Mouse (Mus musculus) left cerebral cortex, adult 2 months (tissue): ENCODE results near the gene Pih1d1. TPM values are rescaled to one million over a fixed set of nuclear protein-coding genes. Genes with fewer than 3 reads are reported as not detected.
"Not testable (repeated sequence)": the region's sequence is repeated elsewhere in the genome, so short reads cannot be mapped to it uniquely, and the experiment has no call there.

Experiments used
- DNase-seq, 2 experiments: peaks; one replicate each; pipeline ENCODE4 v3.0.0; 2021 to 2022; ENCODE audit warnings: low spot score in 2 of 2, mixed read lengths in 1 of 2; ENCODE audit errors: extremely low spot score in 1 of 2
- H3K27ac ChIP-seq: fragments of 200-600 bp; 2 replicates; pipeline ENCODE4 v1.8.1; 2022
- H3K4me3 ChIP-seq: fragments of 200-600 bp; 2 replicates; pipeline ENCODE4 v1.8.1; 2022
- CTCF ChIP-seq: fragments of 200-600 bp; IDR thresholded peaks from 2 replicates; pipeline ENCODE4 v1.8.1; 2022; ENCODE audit warnings: antibody characterized with exemption, mild to moderate bottlenecking, moderate library complexity
- intact Hi-C: fragments of 180-260 bp; cut with DNase I; formaldehyde crosslinking; loops from one replicate; pipeline ENCODE4 v1.15.1; 2025
- total RNA-seq, 2 experiments: library from RNA; stranded (reverse); gene quantifications; 2 replicates each; pipeline ENCODE4 v1.2.3; 2021

The Pih1d1 gene
- total RNA-seq, 2 experiments from 2014 or later = 47.6 to 48.4 TPM

DNA sequence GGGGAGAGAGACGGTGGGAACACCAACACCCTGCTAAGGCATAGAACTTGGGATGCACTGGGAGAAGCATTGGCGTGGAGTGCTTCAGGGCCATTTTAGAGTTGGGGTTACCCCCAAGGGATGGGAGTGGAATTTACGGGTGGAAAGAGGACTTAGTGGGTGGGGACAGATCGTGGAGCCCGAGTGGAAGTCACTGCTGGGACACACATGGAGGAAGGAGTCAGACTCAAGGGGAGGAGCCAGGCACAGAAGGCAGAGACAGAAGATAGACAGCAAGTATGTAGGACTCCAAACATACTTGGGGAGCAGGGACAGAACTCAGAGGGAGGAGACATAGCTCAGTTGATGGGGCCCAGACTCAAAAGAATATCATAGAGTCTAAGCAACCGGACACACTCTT is 8.4 kb downstream of the Pih1d1 start:
- Histone ChIP-seq H3K4me3 (peak overlapping the region; percentile 30), H3K27ac (peak overlapping the region; percentile 83)
- intact Hi-C loops = loop anchor here (1.0 to 2.0 kb wide), 4 partner anchors 26 to 137 kb away; no protein-coding TSS in a partner anchor
- DNase-seq = no peak
- no peak for TF ChIP-seq CTCF

DNA sequence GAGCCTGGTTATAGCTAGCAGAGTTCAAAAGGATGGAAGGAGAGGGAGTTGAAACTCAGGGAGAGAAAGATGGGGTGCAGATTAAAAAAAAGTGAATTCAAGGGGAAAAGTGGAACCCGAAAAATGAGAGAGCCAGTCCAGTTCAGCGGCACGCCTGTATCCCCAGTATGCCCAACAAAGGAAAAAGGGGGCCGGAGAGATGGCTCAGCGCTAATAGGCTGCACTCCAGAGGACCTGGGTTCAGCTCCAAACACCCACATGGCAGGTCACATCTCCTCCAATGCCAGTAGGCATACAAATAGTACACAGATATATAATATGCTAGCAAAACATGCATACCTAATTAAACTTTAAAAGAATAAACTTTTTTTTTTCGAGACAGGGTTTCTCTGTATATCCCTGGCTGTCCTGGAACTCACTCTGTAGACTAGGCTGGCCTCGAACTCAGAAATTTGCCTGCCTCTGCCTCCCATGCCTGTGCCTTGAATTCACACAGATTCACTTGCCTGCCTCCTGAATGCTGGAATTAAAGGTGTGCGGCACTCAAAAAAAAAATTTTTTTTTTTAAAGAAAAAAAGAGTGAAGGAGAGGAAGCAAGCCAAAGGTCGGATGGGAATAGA is 9.0 kb downstream of the Pih1d1 start:
- Histone ChIP-seq H3K27ac (peak overlapping the region; percentile 83), H3K4me3 (peak overlapping the region; percentile 69; the same call in 1 of the 2 replicates)
- no peak for DNase-seq
- no peak for TF ChIP-seq CTCF
- intact Hi-C loops = loop anchor here (1.0 to 2.0 kb wide), 4 partner anchors 26 to 136 kb away; no protein-coding TSS in a partner anchor

DNA sequence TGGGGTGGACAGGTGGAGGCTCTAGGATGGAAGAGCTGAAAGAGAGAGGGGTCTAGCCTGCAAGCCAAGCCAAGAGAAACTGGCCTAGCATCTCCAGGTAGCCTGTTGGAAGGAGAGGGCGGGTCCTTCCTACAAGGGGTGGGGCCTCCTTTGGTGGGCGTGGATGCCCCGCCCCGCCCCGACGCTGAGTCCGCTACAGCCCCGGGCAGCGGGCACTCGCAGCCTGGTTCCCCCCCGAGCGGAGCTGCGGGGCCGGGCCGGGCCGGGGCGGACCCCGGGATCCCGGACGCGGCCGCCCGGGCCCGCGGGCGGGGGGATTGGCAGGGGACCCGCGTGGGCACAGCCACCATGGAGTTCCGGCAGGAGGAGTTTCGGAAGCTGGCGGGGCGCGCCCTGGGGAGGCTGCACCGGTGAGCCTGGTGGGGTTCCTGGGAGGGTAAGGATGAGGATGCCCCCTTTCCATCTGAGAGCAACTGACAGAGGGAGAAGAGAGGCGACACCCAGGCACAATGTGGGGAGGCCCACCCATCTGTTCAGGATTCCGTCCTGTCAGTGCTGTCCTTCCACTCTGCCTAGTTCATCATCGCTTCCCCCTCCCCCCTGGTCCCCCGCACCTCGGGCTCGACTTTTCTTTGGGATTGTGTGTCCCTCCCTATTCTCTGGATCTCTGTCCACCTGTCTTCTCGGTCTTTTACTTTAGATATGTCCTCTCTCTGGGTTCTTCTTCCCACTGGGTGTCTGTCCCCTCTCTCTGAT is 9.8 kb downstream of the Pih1d1 start, which contains the start of gene Slc17a7:
Slc17a7 (plus strand) TSS at position 215 of the 756 bp plus-strand sequence.
- Histone ChIP-seq H3K4me3 (peak within 1 kb of the TSS; percentile 69), H3K27ac (peak within 1 kb of the TSS; percentile 96)
- TF ChIP-seq CTCF = no peak
- intact Hi-C loops = loop anchor here (2.0 kb wide), 1 partner anchor 25 kb away; no protein-coding TSS in a partner anchor
- DNase-seq = peak; percentile 64 to 68

DNA sequence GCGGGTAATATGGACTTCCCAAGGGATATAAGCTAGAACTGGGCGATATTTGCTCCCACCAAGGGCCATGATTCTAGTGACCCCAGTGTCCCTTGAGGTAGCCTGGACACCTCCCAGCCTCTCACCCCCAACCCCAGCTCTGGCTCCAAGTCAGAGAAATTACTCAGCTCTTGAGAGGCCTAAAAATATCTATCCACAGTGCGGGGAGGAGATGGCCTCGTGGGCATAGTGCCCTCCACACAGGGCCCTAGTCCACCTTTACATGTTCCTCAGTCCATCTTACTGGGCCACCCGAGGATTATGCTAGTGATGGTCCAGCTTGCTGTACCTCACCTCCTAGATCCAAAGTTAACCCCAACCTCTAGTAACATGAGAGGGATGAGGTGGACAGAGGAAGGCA is 10.7 kb downstream of the Pih1d1 start:
- intact Hi-C loops = no loop called here

DNA sequence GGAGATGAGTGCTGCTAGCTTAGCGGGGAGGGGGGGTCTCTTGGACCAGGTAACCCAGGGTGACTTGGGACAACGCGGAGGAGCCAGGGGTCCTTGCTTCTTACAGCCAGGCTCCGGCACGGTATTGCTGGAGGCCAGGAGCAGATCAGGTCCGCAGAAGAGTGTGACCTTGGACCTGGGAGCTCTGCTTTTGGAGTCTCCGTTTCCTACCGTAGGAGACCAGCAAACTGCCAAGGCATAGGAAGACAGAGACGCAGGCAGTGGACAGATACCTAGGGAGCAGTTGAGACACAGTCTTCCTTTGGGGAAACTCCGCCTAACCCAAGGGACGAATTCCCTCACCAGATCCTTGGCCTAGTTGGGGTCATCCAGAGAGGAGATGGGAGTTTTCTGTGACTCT is 11.6 kb downstream of the Pih1d1 start:
- Histone ChIP-seq H3K27ac (peak overlapping the region; percentile 96), H3K4me3 (peak overlapping the region; percentile 69)
- intact Hi-C loops = loop anchor here (1.0 kb wide), 1 partner anchor 86 kb away; no protein-coding TSS in a partner anchor
- DNase-seq = no peak
- TF ChIP-seq CTCF = no peak

More for the DNA sequence above, 10.7 kb downstream of the Pih1d1 start:
- H3K27ac ChIP-seq = peak overlapping the region; percentile 96
- peak in 1 of 2 experiments; percentile 36 for DNase-seq
- no peak for TF ChIP-seq CTCF
- peak overlapping the region; percentile 69 for H3K4me3 ChIP-seq

DNA sequence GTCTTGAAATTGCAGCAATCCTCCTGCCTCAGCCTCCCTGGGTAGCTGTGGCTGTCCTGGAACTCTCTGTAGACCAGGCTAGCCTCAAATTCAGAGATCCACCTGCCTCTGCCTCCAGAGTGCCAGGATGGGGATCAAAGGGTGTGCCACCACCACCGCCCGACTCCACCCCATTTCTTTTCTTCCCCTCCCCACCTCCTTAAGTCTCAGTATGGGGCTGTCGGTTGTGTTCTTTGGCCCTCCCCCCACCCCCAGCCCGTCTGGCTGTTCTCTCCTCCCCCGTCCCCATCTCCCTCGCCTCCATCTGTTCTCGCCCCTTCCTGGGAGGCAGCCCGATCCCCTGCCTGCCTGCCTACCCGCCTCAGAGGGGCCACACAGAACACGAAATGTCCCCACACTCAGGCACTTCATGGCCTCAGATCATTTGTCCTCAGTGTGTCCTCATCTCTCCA is 12.9 kb downstream of the Pih1d1 start:
- no peak for TF ChIP-seq CTCF
- DNase-seq = peak in 1 of 2 experiments; percentile 58
- H3K27ac ChIP-seq = peak overlapping the region; percentile 96
- H3K4me3 ChIP-seq = peak overlapping the region; percentile 69
- intact Hi-C loops = loop anchor here (1.0 kb wide), 1 partner anchor 84 kb away; no protein-coding TSS in a partner anchor

DNA sequence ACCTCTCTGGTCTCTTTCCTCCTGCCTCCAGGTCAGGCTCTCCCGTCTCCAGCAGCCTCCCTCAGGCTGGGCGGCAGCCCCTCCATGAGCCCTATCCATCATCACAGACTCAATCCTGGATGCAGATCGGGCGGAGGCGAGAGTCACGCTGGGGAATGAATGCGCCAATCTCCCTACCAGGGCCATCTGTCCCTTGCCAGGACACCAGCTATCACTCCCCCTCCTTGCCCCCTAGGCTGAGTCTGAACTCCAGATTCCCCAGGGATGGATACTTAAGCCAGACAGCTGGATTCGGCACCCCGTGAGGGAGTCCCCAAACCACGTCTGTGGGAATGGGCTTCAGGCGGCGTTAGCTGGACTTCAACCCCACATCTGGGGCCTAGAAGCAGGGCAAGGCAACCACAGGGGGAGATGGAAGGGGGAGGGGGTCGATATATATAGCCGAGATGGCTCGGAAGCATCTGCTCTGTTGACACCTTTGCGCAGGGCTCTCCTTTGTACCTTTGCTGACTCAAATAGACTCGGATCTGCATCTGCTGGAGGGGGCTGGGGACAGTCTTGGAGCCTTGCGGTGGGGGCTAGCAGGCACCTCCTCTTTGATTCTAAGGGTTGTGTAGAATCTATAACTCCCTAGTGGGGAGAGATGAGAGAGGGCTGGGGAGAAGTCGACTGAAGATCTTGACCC is 13.8 kb downstream of the Pih1d1 start:
- DNase-seq = peak in 1 of 2 experiments; percentile 65
- peak overlapping the region; percentile 43 for H3K4me3 ChIP-seq
- intact Hi-C loops = loop anchor here (2.0 kb wide), 1 partner anchor 89 kb away; no protein-coding TSS in a partner anchor
- H3K27ac ChIP-seq = peak overlapping the region; percentile 93
- TF ChIP-seq CTCF = no peak

DNA sequence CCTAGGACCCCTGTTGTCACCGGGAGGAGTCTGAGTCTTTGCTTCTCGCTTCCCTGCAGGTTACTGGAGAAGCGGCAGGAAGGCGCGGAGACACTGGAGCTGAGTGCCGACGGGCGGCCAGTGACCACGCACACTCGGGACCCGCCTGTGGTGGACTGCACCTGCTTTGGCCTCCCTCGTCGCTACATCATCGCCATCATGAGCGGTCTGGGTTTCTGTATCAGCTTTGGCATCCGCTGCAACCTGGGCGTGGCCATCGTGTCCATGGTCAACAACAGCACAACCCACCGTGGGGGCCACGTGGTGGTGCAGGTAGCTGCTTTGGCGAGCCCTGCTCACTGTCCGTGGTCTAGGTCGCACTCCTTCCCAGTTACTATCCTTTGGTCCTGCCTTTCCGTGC is 14.6 kb downstream of the Pih1d1 start:
- intact Hi-C loops = loop anchor here (2.0 kb wide), 1 partner anchor 88 kb away; no protein-coding TSS in a partner anchor
- Histone ChIP-seq H3K27ac (peak overlapping the region; percentile 93), H3K4me3 (peak overlapping the region; percentile 43)
- TF ChIP-seq CTCF = no peak
- no peak for DNase-seq

DNA sequence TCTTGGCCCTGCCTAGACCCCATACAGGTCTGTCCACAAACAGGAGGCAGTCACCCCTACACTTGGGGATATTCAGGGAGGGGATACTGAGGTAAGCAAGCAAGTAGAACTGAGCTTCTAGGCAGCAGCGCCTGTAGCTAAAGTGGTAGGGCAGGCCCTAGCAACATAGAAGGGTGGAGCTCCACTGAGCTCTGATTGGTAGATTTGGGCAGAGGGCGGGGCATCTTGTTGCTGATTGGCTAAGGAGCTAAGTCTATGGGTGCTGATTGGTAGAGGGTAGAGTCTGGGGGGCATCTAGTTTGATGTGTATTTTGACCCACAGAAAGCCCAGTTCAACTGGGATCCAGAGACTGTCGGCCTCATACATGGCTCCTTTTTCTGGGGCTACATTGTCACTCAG is 15.4 kb downstream of the Pih1d1 start:
- peak overlapping the region; percentile 93 for H3K27ac ChIP-seq

DNA sequence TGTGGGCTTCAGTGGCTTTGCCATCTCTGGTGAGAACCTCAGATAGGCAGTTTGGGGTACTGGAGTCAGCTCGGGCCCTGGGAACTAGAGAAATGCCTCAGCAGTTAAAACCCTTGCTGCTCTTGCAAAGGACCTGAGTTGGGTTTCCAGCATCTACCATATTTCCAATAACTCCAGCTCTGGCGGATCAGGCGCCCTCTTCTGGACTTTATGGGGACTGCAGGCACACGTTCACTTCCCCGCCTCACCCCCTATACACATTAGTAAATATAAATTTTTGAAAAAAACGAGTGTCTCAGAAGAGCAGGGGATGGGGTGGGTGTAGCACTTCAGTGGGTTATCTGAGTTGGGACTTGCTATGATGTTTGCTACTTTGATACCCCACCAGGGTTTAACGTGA is 18.9 kb downstream of the Pih1d1 start:
- Histone ChIP-seq H3K27ac (no peak overlapping the region), H3K4me3 (no peak overlapping the region)
- DNase-seq = no peak
- peak; percentile 67 for TF ChIP-seq CTCF
- intact Hi-C loops = no loop called here

More for the DNA sequence above, 15.4 kb downstream of the Pih1d1 start:
- intact Hi-C loops = loop anchor here (2.0 kb wide), 1 partner anchor 87 kb away; no protein-coding TSS in a partner anchor
- DNase-seq = peak in 1 of 2 experiments; percentile 58
- no peak overlapping the region for H3K4me3 ChIP-seq
- no peak for TF ChIP-seq CTCF

DNA sequence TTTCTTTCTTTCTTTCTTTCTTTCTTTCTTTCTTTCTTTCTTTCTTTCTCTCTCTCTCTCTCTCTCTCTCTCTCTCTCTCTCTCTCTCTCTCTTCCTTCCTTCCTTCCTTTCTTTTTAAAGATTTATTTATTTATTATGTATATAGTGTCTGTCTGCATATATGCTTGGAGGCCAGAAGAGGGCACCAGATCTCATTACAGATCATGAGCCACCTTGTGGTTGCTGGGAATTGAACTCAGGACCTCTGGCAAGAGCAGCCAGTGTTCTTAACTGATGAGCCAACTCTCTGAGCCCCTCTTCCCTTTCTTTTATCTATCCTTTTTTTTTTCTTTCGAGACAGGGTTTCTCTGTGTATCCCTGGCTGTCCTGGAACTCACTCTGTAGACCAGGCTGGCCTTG is 19.7 kb downstream of the Pih1d1 start:
- DNase-seq, intact Hi-C loops, H3K4me3 ChIP-seq, H3K27ac ChIP-seq: not testable (repeated sequence)
- TF ChIP-seq CTCF = peak; percentile 50
